Mouse (Mus musculus) MEL (cell line): ENCODE data around the gene Fbf1. TPM values are rescaled to one million over a fixed set of nuclear protein-coding genes. Genes with fewer than 3 reads are reported as not detected.

Experiments used
- DNase-seq: peaks from one replicate; pipeline ENCODE4 v3.0.0; 2011; ENCODE audit warnings: low read depth, low spot score
- H3K27ac ChIP-seq: 2 replicates; pipeline ENCODE4 v1.5.1; 2012; ENCODE audit warnings: low read depth, mild to moderate bottlenecking, control low read depth, low read length, moderate library complexity; ENCODE audit not compliant: control insufficient read depth
- H3K27me3 ChIP-seq, 2 experiments: fragments of 150-350 bp in 1 of 2; sonication (generic) in 1 of 2; 2 replicates each; pipeline ENCODE4 v1.6.1; 2012; ENCODE audit warnings: low read length in 2 of 2, mild to moderate bottlenecking in 2 of 2, improper control_type of control experiment in 1 of 2, moderate library complexity in 1 of 2; ENCODE audit not compliant: insufficient read depth in 2 of 2, control insufficient read depth in 1 of 2
- H3K36me3 ChIP-seq, 2 experiments: 2 replicates each; pipeline ENCODE4 v1.6.1; 2012 to 2014; ENCODE audit warnings: low read length in 2 of 2, improper control_type of control experiment in 1 of 2, inconsistent platforms in 1 of 2, mild to moderate bottlenecking in 1 of 2; ENCODE audit not compliant: insufficient read depth in 2 of 2, control insufficient read depth in 1 of 2
- H3K4me1 ChIP-seq, 2 experiments: fragments of 150-350 bp in 1 of 2; sonication (generic) in 1 of 2; 2 replicates each; pipeline ENCODE4 v1.6.1; 2012; ENCODE audit warnings: low read length in 2 of 2, improper control_type of control experiment in 1 of 2, mild to moderate bottlenecking in 1 of 2; ENCODE audit not compliant: insufficient read depth in 2 of 2, control insufficient read depth in 1 of 2
- H3K4me3 ChIP-seq, 2 experiments: fragments of 150-350 bp in 1 of 2; sonication (generic) in 1 of 2; 2 replicates each; pipeline ENCODE4 v1.5.1; 2012; ENCODE audit warnings: low read depth in 2 of 2, low read length in 2 of 2, mild to moderate bottlenecking in 2 of 2, moderate library complexity in 2 of 2, control low read depth in 1 of 2, improper control_type of control experiment in 1 of 2; ENCODE audit not compliant: control insufficient read depth in 1 of 2, insufficient read depth in 1 of 2
- H3K79me2 ChIP-seq: 2 replicates; pipeline ENCODE4 v1.6.1; 2012; ENCODE audit warnings: mild to moderate bottlenecking, low read length, moderate library complexity; ENCODE audit not compliant: control insufficient read depth, poor library complexity, insufficient read depth
- H3K9ac ChIP-seq: 2 replicates; pipeline ENCODE4 v1.6.1; 2012; ENCODE audit warnings: low read depth, mild to moderate bottlenecking, control low read depth, low read length, moderate library complexity; ENCODE audit not compliant: control insufficient read depth, poor library complexity, severe bottlenecking
- H3K9me3 ChIP-seq: fragments of 150-350 bp; sonication (generic); replicated peaks from 2 replicates; pipeline ENCODE4 v1.6.1; 2012; ENCODE audit warnings: mild to moderate bottlenecking, low read length, improper control_type of control experiment, moderate library complexity; ENCODE audit not compliant: insufficient read depth
- BHLHE40 ChIP-seq: IDR thresholded peaks from 2 replicates; pipeline ENCODE4 v1.6.1; 2012; ENCODE audit warnings: low read depth, mild to moderate bottlenecking, inconsistent platforms, low read length, improper control_type of control experiment, borderline replicate concordance
- CHD2 ChIP-seq: IDR thresholded peaks from 2 replicates; pipeline ENCODE4 v1.6.1; 2011; ENCODE audit warnings: low read length, improper control_type of control experiment
- ELF1 ChIP-seq: IDR thresholded peaks from 2 replicates; pipeline ENCODE4 v1.6.1; 2014; ENCODE audit warnings: low read depth, mild to moderate bottlenecking, inconsistent platforms, low read length, improper control_type of control experiment, moderate library complexity
- ETS1 ChIP-seq: IDR thresholded peaks from 2 replicates; pipeline ENCODE4 v1.6.1; 2012; ENCODE audit warnings: low read depth, mild to moderate bottlenecking, inconsistent platforms, low read length, improper control_type of control experiment, moderate library complexity
- GATA1 ChIP-seq: IDR thresholded peaks from 2 replicates; pipeline ENCODE4 v1.6.1; 2011; ENCODE audit warnings: low read depth, low read length, improper control_type of control experiment
- JUND ChIP-seq: IDR thresholded peaks from 2 replicates; pipeline ENCODE4 v1.6.1; 2011; ENCODE audit warnings: low read depth, mild to moderate bottlenecking, improper control_type of control experiment, low read length
- KAT2A ChIP-seq: conservative IDR thresholded peaks from 2 replicates; pipeline ENCODE4 v1.6.1; 2012; ENCODE audit warnings: low read depth, low read length, improper control_type of control experiment, inconsistent platforms
- MAFK ChIP-seq: IDR thresholded peaks from 2 replicates; pipeline ENCODE4 v1.6.1; 2011; ENCODE audit warnings: low read depth, mild to moderate bottlenecking, low read length, improper control_type of control experiment, borderline replicate concordance
- MAX ChIP-seq: IDR thresholded peaks from 2 replicates; pipeline ENCODE4 v1.6.1; 2011; ENCODE audit warnings: low read length, improper control_type of control experiment
- MXI1 ChIP-seq: IDR thresholded peaks from 2 replicates; pipeline ENCODE4 v1.6.1; 2011; ENCODE audit warnings: mild to moderate bottlenecking, low read depth, low read length, improper control_type of control experiment
- MYB ChIP-seq: IDR thresholded peaks from 2 replicates; pipeline ENCODE4 v1.6.1; 2011; ENCODE audit warnings: mild to moderate bottlenecking, low read depth, low read length, improper control_type of control experiment
- NELFE ChIP-seq: IDR thresholded peaks from 2 replicates; pipeline ENCODE4 v1.6.1; 2011; ENCODE audit warnings: low read depth, low read length, improper control_type of control experiment
- NRF1 ChIP-seq: IDR thresholded peaks from 2 replicates; pipeline ENCODE4 v1.6.1; 2014; ENCODE audit warnings: low read depth, mild to moderate bottlenecking, inconsistent platforms, low read length, improper control_type of control experiment, moderate library complexity; ENCODE audit not compliant: poor library complexity, insufficient read depth, severe bottlenecking
- POLR2A ChIP-seq, 2 experiments: IDR thresholded peaks; 2 replicates each; pipeline ENCODE4 v1.6.1; 2011 to 2012; ENCODE audit warnings: low read length in 2 of 2, mild to moderate bottlenecking in 2 of 2, control low read depth in 1 of 2, improper control_type of control experiment in 1 of 2, low read depth in 1 of 2, moderate library complexity in 1 of 2; ENCODE audit not compliant: control insufficient read depth in 1 of 2, insufficient read depth in 1 of 2, poor library complexity in 1 of 2
- POLR2AphosphoS2 ChIP-seq: IDR thresholded peaks from 2 replicates; pipeline ENCODE4 v1.6.1; 2011; ENCODE audit warnings: low read length, improper control_type of control experiment
- RCOR1 ChIP-seq: IDR thresholded peaks from 2 replicates; pipeline ENCODE4 v1.6.1; 2012; ENCODE audit warnings: low read depth, mild to moderate bottlenecking, inconsistent platforms, low read length, improper control_type of control experiment
- SMC3 ChIP-seq: IDR thresholded peaks from 2 replicates; pipeline ENCODE4 v1.6.1; 2011; ENCODE audit warnings: low read depth, low read length, improper control_type of control experiment
- TBP ChIP-seq: IDR thresholded peaks from 2 replicates; pipeline ENCODE4 v1.8.0; 2011; ENCODE audit warnings: low read depth, low read length, improper control_type of control experiment
- USF1 ChIP-seq: IDR thresholded peaks from 2 replicates; pipeline ENCODE4 v1.6.1; 2014; ENCODE audit warnings: low read depth, mild to moderate bottlenecking, inconsistent platforms, low read length, improper control_type of control experiment, moderate library complexity
- USF2 ChIP-seq, 2 experiments: IDR thresholded peaks; 2 replicates each; pipeline ENCODE4 v1.6.1; 2011 to 2012; ENCODE audit warnings: improper control_type of control experiment in 2 of 2, low read length in 2 of 2, borderline replicate concordance in 1 of 2, inconsistent platforms in 1 of 2, low read depth in 1 of 2, mild to moderate bottlenecking in 1 of 2; ENCODE audit not compliant: insufficient read depth in 1 of 2
- ZKSCAN1 ChIP-seq: IDR thresholded peaks from 2 replicates; pipeline ENCODE4 v1.6.1; 2012; ENCODE audit warnings: low read depth, mild to moderate bottlenecking, inconsistent platforms, low read length, improper control_type of control experiment, moderate library complexity
- ZMIZ1 ChIP-seq: IDR thresholded peaks from 2 replicates; pipeline ENCODE4 v1.6.1; 2012; ENCODE audit warnings: low read depth, mild to moderate bottlenecking, inconsistent platforms, low read length, improper control_type of control experiment, moderate library complexity
- polyA plus RNA-seq, 2 experiments: library from polyadenylated mRNA; stranded (reverse) in 1 of 2; unstranded in 1 of 2; fragments of >175 nt in 1 of 2; fragments of >200 nt in 1 of 2; gene quantifications; 2 replicates each; pipeline versions ENCODE4 v1.2.1 to v1.2.4; 2012; ENCODE audit warnings: low replicate concordance in 2 of 2, low read depth in 1 of 2; ENCODE audit not compliant: insufficient read length in 2 of 2, insufficient read depth in 1 of 2, missing spikeins in 1 of 2
- total RNA-seq: library from RNA; depleted of rRNA; stranded (reverse); fragments of 300-350 nt; gene quantifications from 2 replicates; pipeline ENCODE4 v1.2.3, GENCODE M21; 2012

Fbf1 gene
- total and polyA plus RNA-seq, 3 experiments: 29.2 to 32.5 TPM; not detected in 1

GRCm38 (mm10) chr11:116148761-116149221 is 19.2 kb downstream of the Fbf1 start:
- H3K4me1 ChIP-seq: no peaks in the 10 kb centered on the region
- H3K27me3 ChIP-seq: no peaks in the 10 kb centered on the region
- TF ChIP-seq MAFK (no peak), NRF1 (no peak), NELFE (no peak), ETS1 (no peak), CHD2 (no peak), ZKSCAN1 (no peak), RCOR1 (no peak), SMC3 (no peak), USF1 (no peak), ZMIZ1 (no peak), POLR2AphosphoS2 (no peak), GATA1 (no peak), MXI1 (no peak), JUND (no peak), KAT2A (no peak), TBP (no peak), ELF1 (no peak), USF2 (IDR thresholded peaks at IDR 0.05; ENCODE audit: borderline replicate concordance in 1 of 2, insufficient read depth in 1 of 2, low read depth in 1 of 2, low read length in 2 of 2) (no peak), MAX (no peak), MYB (no peak)
- TF ChIP-seq, all 39 proteins: peak for 0
- H3K79me2 ChIP-seq: no peaks in the 10 kb centered on the region
- DNase-seq: no peak
- H3K9me3 ChIP-seq: no peaks in the 10 kb centered on the region
- no peak overlapping the region for H3K27ac ChIP-seq
- no peak overlapping the region for H3K9ac ChIP-seq
- H3K4me3 ChIP-seq: no peak overlapping the region
- H3K36me3 ChIP-seq: peaks cover 0 to 4% of the 10 kb centered on the region in 2 experiments; a peak in 1 of 4 replicates

- DNase-seq: no peak
- Histone ChIP-seq H3K79me2 (no peaks in the 10 kb centered on the region), H3K4me3 (no peak overlapping the region)
- TF ChIP-seq BHLHE40 (no peak), POLR2A (IDR thresholded peaks at IDR 0.05; ENCODE audit: control insufficient read depth in 1 of 2, insufficient read depth in 1 of 2, low read depth in 1 of 2, low read length in 2 of 2, poor library complexity in 1 of 2) (no peak), MAFK (no peak), GATA1 (no peak), KAT2A (no peak)
- TF ChIP-seq, all 39 proteins: peak for 0
- Histone ChIP-seq H3K9ac (no peak overlapping the region), H3K27ac (no peak overlapping the region), H3K4me1 (peaks cover 6 to 18% of the 10 kb centered on the region in 2 experiments; a peak in 3 of 4 replicates), H3K9me3 (no peaks in the 10 kb centered on the region), H3K27me3 (no peaks in the 10 kb centered on the region), H3K36me3 (peaks cover 4 to 12% of the 10 kb centered on the region in 2 experiments; a peak in 3 of 4 replicates)
These were observed 21.5 kb downstream of the Fbf1 start for GRCm38 (mm10) chr11:116146294-116146985.
